Mouse (Mus musculus) cerebellum, adult 2 months (tissue): ENCODE measurements at regions not wholly inside any gene's neighbourhood (a gene's known extent, or its start where the extent isn't known, plus 50 kb on each side); places are given as distances from the start of the nearest gene placed in this dataset.

Source experiments
- CTCF ChIP-seq: fragments of 200-500 bp; IDR thresholded peaks from 2 replicates; pipeline ENCODE4 v1.5.1; 2011; ENCODE audit warnings: low read depth, mild to moderate bottlenecking, control low read depth, low read length, moderate library complexity, borderline replicate concordance; ENCODE audit not compliant: insufficient read depth
- POLR2A ChIP-seq: fragments of 200-500 bp; IDR thresholded peaks from 2 replicates; pipeline ENCODE4 v1.6.1; 2011; ENCODE audit warnings: low read length, control low read depth, borderline replicate concordance; ENCODE audit not compliant: insufficient read depth

DNA sequence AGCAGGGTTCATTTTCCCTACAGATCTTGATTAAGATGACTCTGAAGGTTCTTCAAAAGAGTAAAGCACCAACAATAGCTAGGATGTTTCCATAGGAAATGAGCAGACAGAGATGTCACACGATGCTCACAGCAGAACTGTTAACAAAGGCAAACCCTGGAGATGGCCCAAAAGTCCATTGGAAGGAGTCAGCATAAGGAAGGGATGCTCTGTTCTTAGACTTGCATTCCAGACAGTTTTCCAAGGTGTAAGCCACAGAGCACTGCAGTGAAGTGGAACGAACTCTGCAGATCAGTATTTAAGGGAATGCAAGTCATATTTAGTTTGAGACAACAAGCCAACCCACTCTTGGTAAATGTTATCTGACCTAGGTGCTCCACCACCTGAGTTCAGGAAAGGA lies 93.9 kb upstream of the Glra1 start:
- no peak for TF ChIP-seq POLR2A
- TF ChIP-seq CTCF: no peak
